Mouse (Mus musculus) left cerebral cortex, adult 9 months (tissue): ENCODE measurements around the gene Zfp523.

Experiments used
- DNase-seq, 2 experiments: peaks; one replicate each; pipeline ENCODE4 v3.0.0; 2022; ENCODE audit warnings: low spot score in 2 of 2

The Zfp523 gene

GRCm38 (mm10) chr17:28160361-28160760, 16.6 kb upstream of the Zfp523 start:
- DNase-seq: no peak

- no peak for DNase-seq
Measured at GRCm38 (mm10) chr17:28161310-28161881, 15.5 kb upstream of the Zfp523 start.

GRCm38 (mm10) chr17:28163666-28164065, 13.3 kb upstream of the Zfp523 start:
- peak in 1 of 2 experiments; percentile 80 for DNase-seq

- DNase-seq: peak in 1 of 2 experiments; percentile 66
Measured at GRCm38 (mm10) chr17:28170460-28171305, 6.2 kb upstream of the Zfp523 start.

GRCm38 (mm10) chr17:28172690-28173089, 4.2 kb upstream of the Zfp523 start:
- no peak for DNase-seq

- DNase-seq: no peak
Measured at GRCm38 (mm10) chr17:28177540-28178046, 664 bp downstream of the Zfp523 start.

GRCm38 (mm10) chr17:28180331-28180730, 3.4 kb downstream of the Zfp523 start:
- no peak for DNase-seq

- no peak for DNase-seq
Measured at GRCm38 (mm10) chr17:28180783-28181544, 4.0 kb downstream of the Zfp523 start.

GRCm38 (mm10) chr17:28184971-28185638, 8.2 kb downstream of the Zfp523 start:
- no peak for DNase-seq

- no peak for DNase-seq
Measured at GRCm38 (mm10) chr17:28188313-28188712, 11.4 kb downstream of the Zfp523 start.

GRCm38 (mm10) chr17:28192754-28193153, 15.8 kb downstream of the Zfp523 start:
- DNase-seq: no peak

- no peak for DNase-seq
Measured at GRCm38 (mm10) chr17:28193559-28193958, 16.6 kb downstream of the Zfp523 start.

- DNase-seq: no peak
Measured at GRCm38 (mm10) chr17:28195033-28195432, 18.1 kb downstream of the Zfp523 start.

- DNase-seq: no peak
Measured at GRCm38 (mm10) chr17:28197646-28198045, 20.7 kb downstream of the Zfp523 start.

- no peak for DNase-seq
Measured at GRCm38 (mm10) chr17:28201982-28202381, 25.1 kb downstream of the Zfp523 start.

GRCm38 (mm10) chr17:28204052-28204720, 27.3 kb downstream of the Zfp523 start:
- peak in 1 of 2 experiments; percentile 44 for DNase-seq

GRCm38 (mm10) chr17:28205443-28205842, 28.5 kb downstream of the Zfp523 start:
- no peak for DNase-seq

GRCm38 (mm10) chr17:28207092-28207491, 30.2 kb downstream of the Zfp523 start:
- DNase-seq: no peak

- peak in 1 of 2 experiments; percentile 52 for DNase-seq
Measured at GRCm38 (mm10) chr17:28207591-28208313, 30.8 kb downstream of the Zfp523 start, which contains the start of gene Def6. Gene Def6, plus strand, starts transcription at chr17:28207778.

- DNase-seq: no peak
Measured at GRCm38 (mm10) chr17:28208314-28208612, 31.3 kb downstream of the Zfp523 start.
